Mouse (Mus musculus): ENCODE results near the gene Gm14085. TPM values are rescaled to one million over a fixed set of nuclear protein-coding genes. Genes with fewer than 3 reads are reported as not detected.
"Not testable (repeated sequence)": the region's sequence is repeated elsewhere in the genome, so short reads cannot be mapped to it uniquely, and the experiment has no call there.

Gm14085 gene
- polyA plus RNA-seq, 1 experiment from 2014 or later = 0.05 TPM

GRCm38 (mm10) chr2:122466901-122467300, 17.8 kb upstream of the Gm14085 start:
- peak overlapping the region; percentile 57 for H3K4me3 ChIP-seq (ENCODE audit: low read depth, low read length)
- WGBS (ENCODE audit: insufficient replicate concordance) = 32% methylated on average over 11 of the region's 11 CpGs

GRCm38 (mm10) chr2:122467351-122468013, 17.3 kb upstream of the Gm14085 start:
- peak; percentile 100 for ATAC-seq
- WGBS (ENCODE audit: insufficient replicate concordance) = under 1% methylated on average over 46 of the region's 46 CpGs
- Histone ChIP-seq H3K4me3 (ENCODE audit: low read depth, low read length) (peak overlapping the region; percentile 57), H3K27me3 (ENCODE audit: insufficient read depth, low read length) (no peaks in the 10 kb centered on the region), H3K9me3 (ENCODE audit: low read length) (no peaks in the 10 kb centered on the region), H3K4me2 (ENCODE audit: low read depth, low read length) (peak overlapping the region; percentile 93), H3K36me3 (replicated peaks; ENCODE audit: insufficient read depth, low read length) (no peaks in the 10 kb centered on the region), H3K27ac (ENCODE audit: low read depth) (no peak overlapping the region), H3K9ac (replicated peaks) (peak overlapping the region; percentile 70), H3K4me1 (ENCODE audit: insufficient read depth) (peaks cover 5% of the 10 kb centered on the region)
- DNase-seq = peak; percentile 95
- no peak for TF ChIP-seq EP300 (IDR thresholded peaks at IDR 0.05; ENCODE audit: low read depth)
- TF ChIP-seq CTCF (IDR thresholded peaks at IDR 0.05; ENCODE audit: low read depth) = peak; percentile 94

More at GRCm38 (mm10) chr2:122466901-122467300, 17.8 kb upstream of the Gm14085 start:
- ATAC-seq = no peak
- H3K27ac ChIP-seq (ENCODE audit: low read depth) = no peak overlapping the region
- peak overlapping the region; percentile 70 for H3K9ac ChIP-seq (replicated peaks)
- peaks cover 5% of the 10 kb centered on the region for H3K4me1 ChIP-seq (ENCODE audit: insufficient read depth)
- no peaks in the 10 kb centered on the region for H3K9me3 ChIP-seq (ENCODE audit: low read length)
- no peak for TF ChIP-seq CTCF (IDR thresholded peaks at IDR 0.05; ENCODE audit: low read depth)
- TF ChIP-seq EP300 (IDR thresholded peaks at IDR 0.05; ENCODE audit: low read depth) = no peak
- H3K27me3 ChIP-seq (ENCODE audit: insufficient read depth, low read length) = no peaks in the 10 kb centered on the region
- DNase-seq = peak; percentile 13
- H3K36me3 ChIP-seq (replicated peaks; ENCODE audit: insufficient read depth, low read length) = no peaks in the 10 kb centered on the region
- H3K4me2 ChIP-seq (ENCODE audit: low read depth, low read length) = peak overlapping the region; percentile 93

GRCm38 (mm10) chr2:122469221-122469620, 15.5 kb upstream of the Gm14085 start:
- no peaks in the 10 kb centered on the region for H3K36me3 ChIP-seq (replicated peaks; ENCODE audit: insufficient read depth, low read length)
- H3K4me1 ChIP-seq (ENCODE audit: insufficient read depth) = peaks cover 5% of the 10 kb centered on the region
- no peak overlapping the region for H3K4me2 ChIP-seq (ENCODE audit: low read depth, low read length)
- H3K27ac ChIP-seq (ENCODE audit: low read depth) = no peak overlapping the region
- H3K27me3 ChIP-seq (ENCODE audit: insufficient read depth, low read length) = no peaks in the 10 kb centered on the region
- ATAC-seq (no peak), DNase-seq (no peak)
- TF ChIP-seq CTCF (IDR thresholded peaks at IDR 0.05; ENCODE audit: low read depth) = no peak
- no peak for TF ChIP-seq EP300 (IDR thresholded peaks at IDR 0.05; ENCODE audit: low read depth)
- no peak overlapping the region for H3K9ac ChIP-seq (replicated peaks)
- no peak overlapping the region for H3K4me3 ChIP-seq (ENCODE audit: low read depth, low read length)
- WGBS (ENCODE audit: insufficient replicate concordance) = 92% methylated on average over 3 of the region's 3 CpGs
- H3K9me3 ChIP-seq (ENCODE audit: low read length) = no peaks in the 10 kb centered on the region

- no peak overlapping the region for H3K9ac ChIP-seq (replicated peaks)
- no peaks in the 10 kb centered on the region for H3K27me3 ChIP-seq (ENCODE audit: insufficient read depth, low read length)
- no peaks in the 10 kb centered on the region for H3K9me3 ChIP-seq (ENCODE audit: low read length)
- H3K27ac ChIP-seq (ENCODE audit: low read depth) = no peak overlapping the region
- DNase-seq (no peak), ATAC-seq (no peak)
- H3K4me1 ChIP-seq (ENCODE audit: insufficient read depth) = no peaks in the 10 kb centered on the region
- no peak overlapping the region for H3K4me2 ChIP-seq (ENCODE audit: low read depth, low read length)
- no peak overlapping the region for H3K4me3 ChIP-seq (ENCODE audit: low read depth, low read length)
- TF ChIP-seq EP300 (IDR thresholded peaks at IDR 0.05; ENCODE audit: low read depth) (no peak), CTCF (IDR thresholded peaks at IDR 0.05; ENCODE audit: low read depth) (no peak)
- H3K36me3 ChIP-seq (replicated peaks; ENCODE audit: insufficient read depth, low read length) = no peaks in the 10 kb centered on the region
Measured at GRCm38 (mm10) chr2:122476585-122476984, 8.2 kb upstream of the Gm14085 start.

GRCm38 (mm10) chr2:122483787-122484186, 954 bp upstream of the Gm14085 start:
- not testable (repeated sequence) for H3K4me1 ChIP-seq (ENCODE audit: insufficient read depth); H3K4me3 ChIP-seq (ENCODE audit: low read depth, low read length); DNase-seq; H3K27ac ChIP-seq (ENCODE audit: low read depth); ATAC-seq; H3K36me3 ChIP-seq (replicated peaks; ENCODE audit: insufficient read depth, low read length); H3K9ac ChIP-seq (replicated peaks); H3K9me3 ChIP-seq (ENCODE audit: low read length); H3K27me3 ChIP-seq (ENCODE audit: insufficient read depth, low read length); H3K4me2 ChIP-seq (ENCODE audit: low read depth, low read length)
- WGBS (ENCODE audit: insufficient replicate concordance) = 43% methylated on average over 1 of the region's 1 CpGs

GRCm38 (mm10) chr2:122485654-122486053, 913 bp downstream of the Gm14085 start:
- H3K9me3 ChIP-seq (ENCODE audit: low read length); H3K27me3 ChIP-seq (ENCODE audit: insufficient read depth, low read length); H3K27ac ChIP-seq (ENCODE audit: low read depth); H3K4me2 ChIP-seq (ENCODE audit: low read depth, low read length); H3K36me3 ChIP-seq (replicated peaks; ENCODE audit: insufficient read depth, low read length); H3K4me1 ChIP-seq (ENCODE audit: insufficient read depth); DNase-seq; H3K4me3 ChIP-seq (ENCODE audit: low read depth, low read length); H3K9ac ChIP-seq (replicated peaks); ATAC-seq: not testable (repeated sequence)
- WGBS (ENCODE audit: insufficient replicate concordance) = 23% methylated on average over 2 of the region's 3 CpGs

- not testable (repeated sequence) for H3K27me3 ChIP-seq (ENCODE audit: insufficient read depth, low read length); DNase-seq; H3K27ac ChIP-seq (ENCODE audit: low read depth); H3K36me3 ChIP-seq (replicated peaks; ENCODE audit: insufficient read depth, low read length); H3K4me3 ChIP-seq (ENCODE audit: low read depth, low read length); ATAC-seq; H3K9ac ChIP-seq (replicated peaks); H3K9me3 ChIP-seq (ENCODE audit: low read length); H3K4me2 ChIP-seq (ENCODE audit: low read depth, low read length); H3K4me1 ChIP-seq (ENCODE audit: insufficient read depth)
Measured at GRCm38 (mm10) chr2:122486122-122486521, 1.4 kb downstream of the Gm14085 start.
